Mouse (Mus musculus) C2C12 (cell line): Measurements from ENCODE around the gene S1pr2. TPM values are rescaled to one million over a fixed set of nuclear protein-coding genes. Genes with fewer than 3 reads are reported as not detected.

Experiments
- H3K27me3 ChIP-seq: one replicate; pipeline ENCODE4 v1.6.1; 2011; ENCODE audit not compliant: control insufficient read depth, insufficient read depth, insufficient read length
- H3K36me3 ChIP-seq: one replicate; pipeline ENCODE4 v1.6.1; 2011; ENCODE audit not compliant: control insufficient read depth, insufficient read depth
- H3K4me3 ChIP-seq: one replicate; pipeline ENCODE4 v1.5.1; 2011; ENCODE audit warnings: mild to moderate bottlenecking, control low read depth; ENCODE audit not compliant: poor library complexity, insufficient read depth, severe bottlenecking
- H3K79me2 ChIP-seq: one replicate; pipeline ENCODE4 v1.6.1; 2011; ENCODE audit not compliant: control insufficient read depth, insufficient read depth
- H3K79me3 ChIP-seq: one replicate; pipeline ENCODE4 v1.6.1; 2011; ENCODE audit warnings: low read depth, control low read depth
- H3ac ChIP-seq: one replicate; pipeline ENCODE3; 2011; ENCODE audit warnings: low read depth; ENCODE audit not compliant: control insufficient read depth, insufficient read length
- CEBPB ChIP-seq: IDR thresholded peaks from one replicate; pipeline ENCODE4 v1.6.1; 2011; ENCODE audit warnings: low read depth, mild to moderate bottlenecking, control low read depth, moderate library complexity
- CTCF ChIP-seq: IDR thresholded peaks from one replicate; pipeline ENCODE4 v1.5.1; 2011; ENCODE audit not compliant: control insufficient read depth, insufficient read depth, insufficient read length
- FOSL1 ChIP-seq: IDR thresholded peaks from one replicate; pipeline ENCODE4 v1.8.0; 2011; ENCODE audit warnings: mild to moderate bottlenecking, low read length; ENCODE audit not compliant: poor library complexity, insufficient read depth, severe bottlenecking
- MAX ChIP-seq: IDR thresholded peaks from one replicate; pipeline ENCODE4 v1.6.1; 2011; ENCODE audit warnings: mild to moderate bottlenecking, control low read depth
- MYOD1 ChIP-seq: IDR thresholded peaks from one replicate; pipeline ENCODE4 v1.6.1; 2011; ENCODE audit warnings: low read depth; ENCODE audit not compliant: control insufficient read depth, insufficient read length
- MYOG ChIP-seq: IDR thresholded peaks from one replicate; pipeline ENCODE4 v1.6.1; 2011; ENCODE audit not compliant: control insufficient read depth, insufficient read length; ENCODE audit errors: extremely low read depth
- USF1 ChIP-seq: IDR thresholded peaks from one replicate; pipeline ENCODE4 v1.6.1; 2011; ENCODE audit warnings: low read depth, mild to moderate bottlenecking, control low read depth, moderate library complexity
- polyA plus RNA-seq: library from polyadenylated mRNA; unstranded; fragments of >200 nt; fragmentation: generic; extraction: Trizol; gene quantifications from one replicate; pipeline ENCODE4 v1.2.1, GENCODE M21; 2012; ENCODE audit warnings: missing spikeins

The S1pr2 gene
- polyA plus RNA-seq, 1 experiment: 13.0 TPM

- Histone ChIP-seq H3K79me3 (no peaks in the 10 kb centered on the region), H3K36me3 (no peaks in the 10 kb centered on the region), H3K4me3 (no peak overlapping the region), H3ac (no peak overlapping the region), H3K27me3 (no peaks in the 10 kb centered on the region), H3K79me2 (no peaks in the 10 kb centered on the region)
- TF ChIP-seq MYOD1: no peak
Measured at GRCm38 (mm10) chr9:20995069-20995468, 18.5 kb upstream of the S1pr2 start.

- no peak overlapping the region for H3K4me3 ChIP-seq
- no peaks in the 10 kb centered on the region for H3K79me2 ChIP-seq
- no peaks in the 10 kb centered on the region for H3K27me3 ChIP-seq
- no peak overlapping the region for H3ac ChIP-seq
- no peaks in the 10 kb centered on the region for H3K36me3 ChIP-seq
- H3K79me3 ChIP-seq: no peaks in the 10 kb centered on the region
- TF ChIP-seq MYOG (no peak), MAX (no peak), USF1 (no peak), CEBPB (no peak)
Measured at GRCm38 (mm10) chr9:20993165-20993898, 16.8 kb upstream of the S1pr2 start.

GRCm38 (mm10) chr9:20991587-20991986, 15.0 kb upstream of the S1pr2 start:
- Histone ChIP-seq H3K79me2 (no peaks in the 10 kb centered on the region), H3K79me3 (no peaks in the 10 kb centered on the region), H3ac (no peak overlapping the region), H3K4me3 (no peak overlapping the region), H3K27me3 (no peaks in the 10 kb centered on the region), H3K36me3 (no peaks in the 10 kb centered on the region)
- TF ChIP-seq MYOG: no peak
- no peak for TF ChIP-seq CEBPB
- TF ChIP-seq MAX: no peak
- no peak for TF ChIP-seq USF1
- no peak for TF ChIP-seq CTCF
- no peak for TF ChIP-seq FOSL1
- TF ChIP-seq MYOD1: no peak

- H3K27me3 ChIP-seq: no peaks in the 10 kb centered on the region
- H3K36me3 ChIP-seq: no peaks in the 10 kb centered on the region
- TF ChIP-seq MAX (no peak), FOSL1 (no peak), CEBPB (no peak), USF1 (no peak), MYOD1 (no peak), CTCF (no peak), MYOG (no peak)
- no peaks in the 10 kb centered on the region for H3K79me2 ChIP-seq
- no peaks in the 10 kb centered on the region for H3K79me3 ChIP-seq
- no peak overlapping the region for H3ac ChIP-seq
- no peak overlapping the region for H3K4me3 ChIP-seq
Measured at GRCm38 (mm10) chr9:20990861-20991260, 14.3 kb upstream of the S1pr2 start.

- no peaks in the 10 kb centered on the region for H3K79me2 ChIP-seq
- no peaks in the 10 kb centered on the region for H3K36me3 ChIP-seq
- no peaks in the 10 kb centered on the region for H3K79me3 ChIP-seq
- no peak overlapping the region for H3K4me3 ChIP-seq
- no peaks in the 10 kb centered on the region for H3K27me3 ChIP-seq
- TF ChIP-seq MYOD1: no peak
- TF ChIP-seq MAX: no peak
- TF ChIP-seq MYOG: no peak
- no peak for TF ChIP-seq FOSL1
- no peak for TF ChIP-seq USF1
- TF ChIP-seq CEBPB: no peak
- TF ChIP-seq CTCF: no peak
- no peak overlapping the region for H3ac ChIP-seq
Measured at GRCm38 (mm10) chr9:20987953-20988352, 11.4 kb upstream of the S1pr2 start.

- Histone ChIP-seq H3K27me3 (no peaks in the 10 kb centered on the region), H3K36me3 (no peaks in the 10 kb centered on the region), H3K4me3 (no peak overlapping the region), H3K79me2 (no peaks in the 10 kb centered on the region), H3K79me3 (no peaks in the 10 kb centered on the region), H3ac (no peak overlapping the region)
- TF ChIP-seq MYOD1 (no peak), MYOG (no peak), FOSL1 (no peak), MAX (no peak), CEBPB (no peak), CTCF (no peak), USF1 (no peak)
Measured at GRCm38 (mm10) chr9:20986952-20987686, 10.5 kb upstream of the S1pr2 start.
